Mouse (Mus musculus): Measurements from ENCODE around the gene Cd3d.
"Not testable (repeated sequence)": the region's sequence is repeated elsewhere in the genome, so short reads cannot be mapped to it uniquely, and the experiment has no call there.

Cd3d gene

GRCm38 (mm10) chr9:44981676-44982075 is at the start of gene Cd3d:
Cd3d (plus strand) TSS chr9:44981786.
- no peak for DNase-seq (ENCODE audit: low read depth, low spot score)

GRCm38 (mm10) chr9:44941756-44942155 is 39.8 kb upstream of the Cd3d start:
- DNase-seq (ENCODE audit: low read depth, low spot score) = no peak

GRCm38 (mm10) chr9:44942421-44942820 is 39.2 kb upstream of the Cd3d start:
- DNase-seq (ENCODE audit: low read depth, low spot score) = no peak

GRCm38 (mm10) chr9:44946185-44946695 is 35.3 kb upstream of the Cd3d start:
- DNase-seq (ENCODE audit: low read depth, low spot score) = no peak

GRCm38 (mm10) chr9:44947836-44948235 is 33.8 kb upstream of the Cd3d start:
- no peak for DNase-seq (ENCODE audit: low read depth, low spot score)

GRCm38 (mm10) chr9:44954432-44954831 is 27.2 kb upstream of the Cd3d start:
- DNase-seq (ENCODE audit: low read depth, low spot score) = no peak

GRCm38 (mm10) chr9:44965126-44965832 is 16.3 kb upstream of the Cd3d start, which contains the start of gene Ube4a:
Ube4a (minus strand) TSS chr9:44965600.
- DNase-seq (ENCODE audit: low read depth, low spot score) = peak; percentile 99

- DNase-seq (ENCODE audit: low read depth, low spot score) = peak; percentile 16
Measured at GRCm38 (mm10) chr9:44965833-44966466, 15.6 kb upstream of the Cd3d start.

- peak; percentile 81 for DNase-seq (ENCODE audit: low read depth, low spot score)
Measured at GRCm38 (mm10) chr9:44966815-44967242, 14.8 kb upstream of the Cd3d start.

GRCm38 (mm10) chr9:44967763-44968162 is 13.8 kb upstream of the Cd3d start:
- DNase-seq (ENCODE audit: low read depth, low spot score) = not testable (repeated sequence)

- no peak for DNase-seq (ENCODE audit: low read depth, low spot score)
Measured at GRCm38 (mm10) chr9:44969450-44969849, 12.1 kb upstream of the Cd3d start.

GRCm38 (mm10) chr9:44977813-44978212 is 3.8 kb upstream of the Cd3d start:
- DNase-seq (ENCODE audit: low read depth, low spot score) = no peak

- DNase-seq (ENCODE audit: low read depth, low spot score) = no peak
Measured at GRCm38 (mm10) chr9:44979806-44980205, 1.8 kb upstream of the Cd3d start.

GRCm38 (mm10) chr9:44980242-44980641 is 1.3 kb upstream of the Cd3d start, which contains the start of gene Cd3g:
Cd3g (minus strand) TSS chr9:44980431.
- DNase-seq (ENCODE audit: low read depth, low spot score) = no peak

- DNase-seq (ENCODE audit: low read depth, low spot score) = no peak
Measured at GRCm38 (mm10) chr9:44981104-44981503, 482 bp upstream of the Cd3d start.

- DNase-seq (ENCODE audit: low read depth, low spot score) = no peak
Measured at GRCm38 (mm10) chr9:44982081-44982480, 495 bp downstream of the Cd3d start.

GRCm38 (mm10) chr9:44982531-44982930 is 945 bp downstream of the Cd3d start:
- no peak for DNase-seq (ENCODE audit: low read depth, low spot score)

GRCm38 (mm10) chr9:44983001-44983400 is 1.4 kb downstream of the Cd3d start:
- DNase-seq (ENCODE audit: low read depth, low spot score) = no peak

GRCm38 (mm10) chr9:44985721-44986161 is 4.2 kb downstream of the Cd3d start:
- DNase-seq (ENCODE audit: low read depth, low spot score) = no peak

- no peak for DNase-seq (ENCODE audit: low read depth, low spot score)
Measured at GRCm38 (mm10) chr9:44986242-44986781, 4.7 kb downstream of the Cd3d start.

GRCm38 (mm10) chr9:44986976-44987375 is 5.4 kb downstream of the Cd3d start:
- no peak for DNase-seq (ENCODE audit: low read depth, low spot score)

- DNase-seq (ENCODE audit: low read depth, low spot score) = no peak
Measured at GRCm38 (mm10) chr9:44991821-44992220, 10.2 kb downstream of the Cd3d start.

Measured in c-Kit-negative CD71-positive TER-119-positive erythroid progenitor cells, embryonic 14.5 days (primary cell).